Mouse (Mus musculus) limb, embryonic 11.5 days (tissue): ENCODE results near the gene Clk3. TPM values are rescaled to one million over a fixed set of nuclear protein-coding genes. Genes with fewer than 3 reads are reported as not detected.
"Not testable (repeated sequence)": the region's sequence is repeated elsewhere in the genome, so short reads cannot be mapped to it uniquely, and the experiment has no call there.

Experiments used
- ATAC-seq: fragments of 200-750 bp; cut with Nextera tagmentation; 2 replicates; pipeline ENCODE4 v1.8.0; 2017; ENCODE audit warnings: low read depth; ENCODE audit not compliant: insufficient number of reproducible peaks, low FRiP score, low TSS enrichment
- DNase-seq: peaks from one replicate; pipeline ENCODE4 v3.0.0-alpha.2; 2015; ENCODE audit warnings: low spot score
- H3K27ac ChIP-seq: fragments of 300-500 bp; sonication (generic); replicated peaks from 2 replicates; pipeline ENCODE4 v1.5.1; 2014; ENCODE audit warnings: low read depth, mild to moderate bottlenecking, low read length
- H3K27me3 ChIP-seq: fragments of 300-500 bp; sonication (generic); 2 replicates; pipeline ENCODE4 v1.6.1; 2014; ENCODE audit warnings: mild to moderate bottlenecking, low read length, mixed read lengths; ENCODE audit not compliant: control insufficient read depth, insufficient read depth
- H3K36me3 ChIP-seq: fragments of 300-500 bp; sonication (generic); 2 replicates; pipeline ENCODE4 v1.6.1; 2014; ENCODE audit warnings: mild to moderate bottlenecking, low read length, moderate library complexity, mixed read lengths; ENCODE audit not compliant: control insufficient read depth, insufficient read depth
- H3K4me1 ChIP-seq: fragments of 300-500 bp; sonication (generic); 2 replicates; pipeline ENCODE4 v1.6.1; 2014; ENCODE audit warnings: low read length, mixed read lengths; ENCODE audit not compliant: control insufficient read depth, insufficient read depth
- H3K4me2 ChIP-seq: fragments of 300-500 bp; sonication (generic); 2 replicates; pipeline ENCODE4 v1.6.1; 2014; ENCODE audit warnings: low read depth, mild to moderate bottlenecking, moderate library complexity; ENCODE audit not compliant: severe bottlenecking
- H3K4me3 ChIP-seq: fragments of 300-500 bp; sonication (generic); 2 replicates; pipeline ENCODE4 v1.5.1; 2014; ENCODE audit warnings: low read depth, low read length
- H3K9ac ChIP-seq: fragments of 300-500 bp; sonication (generic); 2 replicates; pipeline ENCODE4 v1.6.1; 2014; ENCODE audit warnings: mild to moderate bottlenecking, low read length
- H3K9me3 ChIP-seq: fragments of 300-500 bp; sonication (generic); 2 replicates; pipeline ENCODE4 v1.6.1; 2016; ENCODE audit warnings: low read length; ENCODE audit not compliant: control insufficient read depth
- WGBS: fragments of 180-500 bp; shearing (Covaris S2); extraction: QIAGEN DNeasy Blood & Tissue Kit; methylation state at CpG from one replicate; pipeline ENCODE4 v1.1.7; 2014; 5-methylcytosine and 5-hydroxymethylcytosine counted together
- polyA plus RNA-seq: library from polyadenylated mRNA; unstranded; fragments of >200 nt; fragmentation: Nextera tagmentation; extraction: Ambion mirVana; gene quantifications from 2 replicates; pipeline ENCODE4 v1.2.1, GENCODE M21; 2014

Clk3 gene
- polyA plus RNA-seq, 1 experiment from 2014 or later, result 72.2 TPM

GRCm38 (mm10) chr9:57728312-57728711 lies 37.3 kb downstream of the Clk3 start:
- peaks cover 6% of the 10 kb centered on the region for H3K36me3 ChIP-seq
- H3K27me3 ChIP-seq, result no peaks in the 10 kb centered on the region
- DNase-seq (no peak), ATAC-seq (no peak)
- no peaks in the 10 kb centered on the region for H3K9me3 ChIP-seq
- no peak overlapping the region for H3K4me2 ChIP-seq
- 100% methylated on average over 1 of the region's 1 CpGs for WGBS
- H3K4me3 ChIP-seq, result no peak overlapping the region
- no peak overlapping the region for H3K27ac ChIP-seq
- H3K4me1 ChIP-seq, result no peaks in the 10 kb centered on the region
- H3K9ac ChIP-seq, result no peak overlapping the region

GRCm38 (mm10) chr9:57724701-57725100 lies 41.0 kb downstream of the Clk3 start:
- Histone ChIP-seq H3K4me3 (no peak overlapping the region), H3K4me2 (no peak overlapping the region), H3K9ac (no peak overlapping the region), H3K9me3 (no peaks in the 10 kb centered on the region), H3K27me3 (no peaks in the 10 kb centered on the region), H3K36me3 (peaks cover 8% of the 10 kb centered on the region), H3K4me1 (no peaks in the 10 kb centered on the region), H3K27ac (no peak overlapping the region)
- no peak for ATAC-seq
- DNase-seq, result no peak
- WGBS, result 92% methylated on average over 3 of the region's 3 CpGs

GRCm38 (mm10) chr9:57723796-57724195 lies 41.9 kb downstream of the Clk3 start:
- Histone ChIP-seq H3K9me3 (no peaks in the 10 kb centered on the region), H3K4me2 (no peak overlapping the region), H3K27ac (no peak overlapping the region), H3K4me3 (no peak overlapping the region), H3K27me3 (no peaks in the 10 kb centered on the region), H3K36me3 (peaks cover 8% of the 10 kb centered on the region), H3K9ac (no peak overlapping the region), H3K4me1 (no peaks in the 10 kb centered on the region)
- DNase-seq, result no peak
- WGBS, result 89% methylated on average over 5 of the region's 5 CpGs
- ATAC-seq, result no peak

- WGBS, result 78% methylated on average over 5 of the region's 5 CpGs
- ATAC-seq (no peak), DNase-seq (no peak)
- H3K9ac ChIP-seq, result no peak overlapping the region
- H3K27me3 ChIP-seq, result no peaks in the 10 kb centered on the region
- H3K4me2 ChIP-seq, result no peak overlapping the region
- H3K4me3 ChIP-seq, result no peak overlapping the region
- no peaks in the 10 kb centered on the region for H3K9me3 ChIP-seq
- H3K27ac ChIP-seq, result no peak overlapping the region
- no peaks in the 10 kb centered on the region for H3K4me1 ChIP-seq
- peaks cover 10% of the 10 kb centered on the region for H3K36me3 ChIP-seq
Observed at GRCm38 (mm10) chr9:57723315-57723715, 42.3 kb downstream of the Clk3 start.

GRCm38 (mm10) chr9:57722371-57722770 lies 43.3 kb downstream of the Clk3 start:
- no peaks in the 10 kb centered on the region for H3K9me3 ChIP-seq
- H3K27me3 ChIP-seq, result no peaks in the 10 kb centered on the region
- H3K4me1 ChIP-seq, result no peaks in the 10 kb centered on the region
- no peak overlapping the region for H3K9ac ChIP-seq
- peaks cover 13% of the 10 kb centered on the region for H3K36me3 ChIP-seq
- no peak overlapping the region for H3K4me3 ChIP-seq
- 92% methylated on average over 1 of the region's 1 CpGs for WGBS
- H3K4me2 ChIP-seq, result no peak overlapping the region
- no peak overlapping the region for H3K27ac ChIP-seq
- ATAC-seq (no peak), DNase-seq (no peak)

- ATAC-seq, result no peak
- no peaks in the 10 kb centered on the region for H3K4me1 ChIP-seq
- no peaks in the 10 kb centered on the region for H3K27me3 ChIP-seq
- H3K9ac ChIP-seq, result no peak overlapping the region
- no peak overlapping the region for H3K27ac ChIP-seq
- H3K9me3 ChIP-seq, result no peaks in the 10 kb centered on the region
- WGBS, result 95% methylated on average over 3 of the region's 3 CpGs
- H3K4me3 ChIP-seq, result no peak overlapping the region
- DNase-seq, result no peak
- no peak overlapping the region for H3K4me2 ChIP-seq
- peaks cover 17% of the 10 kb centered on the region for H3K36me3 ChIP-seq
Observed at GRCm38 (mm10) chr9:57720736-57721135, 44.9 kb downstream of the Clk3 start.

- Histone ChIP-seq H3K27me3 (no peaks in the 10 kb centered on the region), H3K4me1 (no peaks in the 10 kb centered on the region), H3K4me2 (no peak overlapping the region), H3K9me3 (no peaks in the 10 kb centered on the region), H3K9ac (no peak overlapping the region), H3K27ac (no peak overlapping the region), H3K4me3 (no peak overlapping the region), H3K36me3 (peaks cover 17% of the 10 kb centered on the region)
- WGBS, result 91% methylated on average over 7 of the region's 7 CpGs
- ATAC-seq (no peak), DNase-seq (no peak)
Observed at GRCm38 (mm10) chr9:57718408-57718807, 47.3 kb downstream of the Clk3 start.

GRCm38 (mm10) chr9:57712194-57712593 lies 53.5 kb downstream of the Clk3 start:
- 83% methylated on average over 2 of the region's 2 CpGs for WGBS
- Histone ChIP-seq H3K9me3 (no peaks in the 10 kb centered on the region), H3K4me1 (peaks cover 6% of the 10 kb centered on the region; the same call in 1 of the 2 replicates), H3K4me2 (no peak overlapping the region), H3K36me3 (peaks cover 12% of the 10 kb centered on the region; the same call in 1 of the 2 replicates), H3K27ac (no peak overlapping the region), H3K9ac (no peak overlapping the region), H3K4me3 (no peak overlapping the region), H3K27me3 (no peaks in the 10 kb centered on the region)
- ATAC-seq, result no peak
- DNase-seq, result no peak

GRCm38 (mm10) chr9:57710214-57710613 lies 55.4 kb downstream of the Clk3 start:
- H3K9me3 ChIP-seq, H3K27me3 ChIP-seq, H3K4me2 ChIP-seq, ATAC-seq, H3K36me3 ChIP-seq, H3K4me3 ChIP-seq, H3K9ac ChIP-seq, H3K4me1 ChIP-seq, DNase-seq, H3K27ac ChIP-seq: not testable (repeated sequence)
- WGBS, result 89% methylated on average over 5 of the region's 5 CpGs
